28 mouse cellular contexts compared by ENCODE assay signal in genomic region chr11:82664076-82664475, GRCm38 (mm10).
DNase-seq lines count a peak whose midpoint lies in the region; ATAC-seq lines count a peak whose summit lies in the region.
"Had no signal": no experiment of that assay in that cellular context is flagged by ENCODE, and none has a peak within 500 bp of the region (broad histone marks: within the 10 kb centered on the region; RNA-seq: fewer than 3 reads in every experiment).

No protein-coding gene starts in this region.

- WGBS in intestine, embryonic 16.5 days, result 79% methylated on average over 1 of the region's 1 CpGs

- no peak overlapping the region for H3K9ac ChIP-seq in intestine, embryonic 16.5 days (ENCODE audit: low read depth, low read length)
- H3K9ac ChIP-seq: embryonic facial prominence, embryonic 15.5 days; forebrain, embryonic 13.5 days; heart, embryonic 15.5 days; liver, embryonic 14.5 days; midbrain, embryonic 13.5 days had no signal

- H3K4me3 ChIP-seq in intestine, embryonic 16.5 days (ENCODE audit: low read length), result no peak overlapping the region
- H3K4me3 ChIP-seq: embryonic facial prominence, embryonic 10.5 days; embryonic facial prominence, embryonic 15.5 days; forebrain, embryonic 13.5 days; heart, embryonic 10.5 days; heart, embryonic 15.5 days; midbrain, embryonic 13.5 days had no signal

- DNase-seq in frontal cortex, postnatal 36 days (ENCODE audit: low spot score in 2 of 2), result peak; percentile 23 to 41
- DNase-seq in frontal cortex, postnatal 25 days (ENCODE audit: low spot score in 2 of 2), result no peak
- peak; percentile 21 to 80 for DNase-seq in left cerebral cortex, postnatal 25 days (ENCODE audit: low spot score in 2 of 2)
- no peak for DNase-seq in left cerebral cortex, adult 11 months (ENCODE audit: low spot score)
- DNase-seq in brain, adult 2 months (ENCODE audit: low read depth, low spot score), result peak; percentile 72
- peak; percentile 9 for DNase-seq in right cerebral cortex, postnatal 25 days
- DNase-seq in kidney, postnatal 10 days, result no peak
- DNase-seq: adrenal gland, postnatal 25 days; cerebellum, adult 18-20 months; cerebellum, postnatal 14 days; gastrocnemius, postnatal 25 days; heart, adult 11 months; kidney, adult 2 months; liver; lung, adult 2 months; lung, postnatal 10 days; spleen, adult 18-20 months had no signal

- H3K36me3 ChIP-seq in intestine, embryonic 16.5 days (ENCODE audit: control insufficient read depth, insufficient read depth, low read length), result no peaks in the 10 kb centered on the region
- H3K36me3 ChIP-seq: embryonic facial prominence, embryonic 10.5 days; embryonic facial prominence, embryonic 15.5 days; heart, embryonic 10.5 days; heart, embryonic 15.5 days; midbrain, embryonic 13.5 days had no signal

- no peak overlapping the region for H3K27ac ChIP-seq in intestine, embryonic 16.5 days (ENCODE audit: low read length)
- H3K27ac ChIP-seq: embryonic facial prominence, embryonic 10.5 days; embryonic facial prominence, embryonic 15.5 days; forebrain, embryonic 13.5 days; heart, embryonic 10.5 days; heart, embryonic 15.5 days; liver, embryonic 14.5 days; macrophage; midbrain, embryonic 13.5 days had no signal

- no peaks in the 10 kb centered on the region for H3K4me1 ChIP-seq in intestine, embryonic 16.5 days (ENCODE audit: control insufficient read depth, insufficient read depth, low read length)
- H3K4me1 ChIP-seq: embryonic facial prominence, embryonic 15.5 days; heart, embryonic 10.5 days; heart, embryonic 15.5 days had no signal

- no peaks in the 10 kb centered on the region for H3K27me3 ChIP-seq in intestine, embryonic 16.5 days (replicated peaks; ENCODE audit: control insufficient read depth, insufficient read depth, low read length)
- H3K27me3 ChIP-seq: forebrain, embryonic 13.5 days; heart, embryonic 15.5 days; midbrain, embryonic 13.5 days had no signal

- intact Hi-C loops in left cerebral cortex, postnatal 25 days (cut with DNase I), result no loop called here

- ATAC-seq in intestine, embryonic 16.5 days, result no peak
- ATAC-seq: CD4-positive, CD25-positive, alpha-beta regulatory T cell, adult 4 months; forebrain, embryonic 13.5 days; hindbrain, embryonic 16.5 days; midbrain, embryonic 13.5 days had no signal

- no peak overlapping the region for H3K4me2 ChIP-seq in intestine, embryonic 16.5 days (ENCODE audit: low read depth, low read length)
- H3K4me2 ChIP-seq: embryonic facial prominence, embryonic 15.5 days; forebrain, embryonic 13.5 days; heart, embryonic 15.5 days; midbrain, embryonic 13.5 days had no signal

- H3K9me3 ChIP-seq in intestine, embryonic 16.5 days (ENCODE audit: control insufficient read depth, low read length), result no peaks in the 10 kb centered on the region
- H3K9me3 ChIP-seq: embryonic facial prominence, embryonic 10.5 days; embryonic facial prominence, embryonic 15.5 days; forebrain, embryonic 13.5 days; heart, embryonic 10.5 days; heart, embryonic 15.5 days; midbrain, embryonic 13.5 days had no signal

Comparison
In these comparisons a context has a peak if more than half of its experiments do, and no peak if none do; other contexts are left out.
1. DNase-seq: peak in frontal cortex, postnatal 36 days (2 of 2), left cerebral cortex, postnatal 25 days (2 of 2), brain, adult 2 months (single experiment) and right cerebral cortex, postnatal 25 days (single experiment); none in frontal cortex, postnatal 25 days (0 of 2), left cerebral cortex, adult 11 months (single experiment) and kidney, postnatal 10 days (single experiment).